Mouse (Mus musculus) embryonic facial prominence, embryonic 14.5 days (tissue): Measurements from ENCODE around the gene Creb3l2. TPM values are rescaled to one million over a fixed set of nuclear protein-coding genes. Genes with fewer than 3 reads are reported as not detected.
A peak's percentile ranks its signal among the peaks of the same experiment; 100 is the strongest.
"Not testable (repeated sequence)": the region's sequence is repeated elsewhere in the genome, so short reads cannot be mapped to it uniquely, and the experiment has no call there.

Experiments
- ATAC-seq: fragments of 200-750 bp; cut with Nextera tagmentation; 2 replicates; pipeline ENCODE4 v1.8.0; 2017; ENCODE audit warnings: low read depth, moderate number of reproducible peaks, moderate TSS enrichment
- DNase-seq: peaks from one replicate; pipeline ENCODE4 v3.0.0-alpha.2; 2015; ENCODE audit warnings: low spot score
- H3K27ac ChIP-seq: fragments of 300-500 bp; sonication (generic); replicated peaks from 2 replicates; pipeline ENCODE4 v1.5.1; 2014; ENCODE audit warnings: low read depth, mild to moderate bottlenecking, low read length, moderate library complexity
- H3K27me3 ChIP-seq: fragments of 300-500 bp; sonication (generic); replicated peaks from 2 replicates; pipeline ENCODE4 v1.6.1; 2014; ENCODE audit warnings: low read length; ENCODE audit not compliant: control insufficient read depth, insufficient read depth
- H3K36me3 ChIP-seq: fragments of 300-500 bp; sonication (generic); 2 replicates; pipeline ENCODE4 v1.6.1; 2014; ENCODE audit warnings: low read length, mixed read lengths; ENCODE audit not compliant: control insufficient read depth, insufficient read depth
- H3K4me1 ChIP-seq: fragments of 300-500 bp; sonication (generic); 2 replicates; pipeline ENCODE4 v1.6.1; 2014; ENCODE audit warnings: antibody characterized with exemption, low read length; ENCODE audit not compliant: control insufficient read depth, insufficient read depth
- H3K4me2 ChIP-seq: fragments of 300-500 bp; sonication (generic); 2 replicates; pipeline ENCODE4 v1.6.1; 2014; ENCODE audit warnings: low read depth, mild to moderate bottlenecking, low read length, moderate library complexity, mixed read lengths
- H3K4me3 ChIP-seq: fragments of 300-500 bp; sonication (generic); 2 replicates; pipeline ENCODE4 v1.5.1; 2014; ENCODE audit warnings: low read depth, mild to moderate bottlenecking, low read length
- H3K9ac ChIP-seq: fragments of 300-500 bp; sonication (generic); 2 replicates; pipeline ENCODE4 v1.6.1; 2014; ENCODE audit warnings: low read depth, mild to moderate bottlenecking, low read length, moderate library complexity, mixed read lengths
- H3K9me3 ChIP-seq: fragments of 300-500 bp; sonication (generic); 2 replicates; pipeline ENCODE4 v1.6.1; 2016; ENCODE audit warnings: low read length; ENCODE audit not compliant: control insufficient read depth
- WGBS: fragments of 180-500 bp; shearing (Covaris S2); extraction: QIAGEN DNeasy Blood & Tissue Kit; methylation state at CpG from one replicate; pipeline ENCODE4 v1.1.7; 2014; 5-methylcytosine and 5-hydroxymethylcytosine counted together
- polyA plus RNA-seq: library from polyadenylated mRNA; unstranded; fragments of >200 nt; fragmentation: Nextera tagmentation; extraction: Ambion mirVana; gene quantifications from 2 replicates; pipeline ENCODE4 v1.2.1, GENCODE M21; 2014

Creb3l2 gene
- polyA plus RNA-seq, 1 experiment from 2014 or later, result 35.3 TPM

GRCm38 (mm10) chr6:37391313-37391712 is 50.6 kb downstream of the Creb3l2 start:
- H3K27ac ChIP-seq, result no peak overlapping the region; the same call in 1 of the 2 replicates
- 0 out of 2 replicates have a peak, but pooled peaks cover 4% of the 10 kb centered on the region for H3K36me3 ChIP-seq
- DNase-seq (peak; percentile 76), ATAC-seq (peak; percentile 34; the same call in 1 of the 2 replicates)
- no peaks in the 10 kb centered on the region for H3K27me3 ChIP-seq
- 65% methylated on average over 7 of the region's 7 CpGs for WGBS
- H3K4me2 ChIP-seq, result no peak overlapping the region
- H3K4me3 ChIP-seq, result no peak overlapping the region
- no peak overlapping the region for H3K9ac ChIP-seq
- peaks cover 12% of the 10 kb centered on the region; the same call in 1 of the 2 replicates for H3K4me1 ChIP-seq
- H3K9me3 ChIP-seq, result no peaks in the 10 kb centered on the region

- DNase-seq (no peak), ATAC-seq (no peak)
- Histone ChIP-seq H3K27ac (no peak overlapping the region), H3K27me3 (no peaks in the 10 kb centered on the region), H3K4me1 (peaks cover 17% of the 10 kb centered on the region; the same call in 1 of the 2 replicates), H3K36me3 (no peaks in the 10 kb centered on the region), H3K9me3 (no peaks in the 10 kb centered on the region), H3K4me2 (no peak overlapping the region), H3K9ac (no peak overlapping the region), H3K4me3 (no peak overlapping the region)
- 66% methylated on average over 8 of the region's 8 CpGs for WGBS
Measured at GRCm38 (mm10) chr6:37388960-37389359, 53.0 kb downstream of the Creb3l2 start.

- no peaks in the 10 kb centered on the region for H3K27me3 ChIP-seq
- peaks cover 17% of the 10 kb centered on the region; the same call in 1 of the 2 replicates for H3K4me1 ChIP-seq
- no peak overlapping the region for H3K4me3 ChIP-seq
- no peaks in the 10 kb centered on the region for H3K9me3 ChIP-seq
- WGBS, result 81% methylated on average over 6 of the region's 6 CpGs
- DNase-seq (no peak), ATAC-seq (no peak)
- no peaks in the 10 kb centered on the region for H3K36me3 ChIP-seq
- no peak overlapping the region for H3K4me2 ChIP-seq
- H3K9ac ChIP-seq, result no peak overlapping the region
- no peak overlapping the region for H3K27ac ChIP-seq
Measured at GRCm38 (mm10) chr6:37388501-37388900, 53.4 kb downstream of the Creb3l2 start.

GRCm38 (mm10) chr6:37387281-37387680 is 54.7 kb downstream of the Creb3l2 start:
- Histone ChIP-seq H3K9me3 (no peaks in the 10 kb centered on the region), H3K27ac (no peak overlapping the region), H3K36me3 (no peaks in the 10 kb centered on the region), H3K4me1 (peaks cover 13% of the 10 kb centered on the region; the same call in 1 of the 2 replicates), H3K4me3 (no peak overlapping the region), H3K4me2 (no peak overlapping the region), H3K27me3 (no peaks in the 10 kb centered on the region), H3K9ac (no peak overlapping the region)
- 89% methylated on average over 4 of the region's 4 CpGs for WGBS
- ATAC-seq (no peak), DNase-seq (no peak)

- no peak overlapping the region for H3K27ac ChIP-seq
- H3K4me1 ChIP-seq, result 0 out of 2 replicates have a peak, but pooled peaks cover 5% of the 10 kb centered on the region
- 55% methylated on average over 2 of the region's 2 CpGs for WGBS
- H3K36me3 ChIP-seq, result no peaks in the 10 kb centered on the region
- ATAC-seq (peak; percentile 56; the same call in 1 of the 2 replicates), DNase-seq (no peak)
- H3K9ac ChIP-seq, result no peak overlapping the region
- H3K4me2 ChIP-seq, result no peak overlapping the region
- H3K9me3 ChIP-seq, result no peaks in the 10 kb centered on the region
- no peak overlapping the region for H3K4me3 ChIP-seq
- no peaks in the 10 kb centered on the region for H3K27me3 ChIP-seq
Measured at GRCm38 (mm10) chr6:37385602-37386285, 56.2 kb downstream of the Creb3l2 start.

- 89% methylated on average over 6 of the region's 6 CpGs for WGBS
Measured at GRCm38 (mm10) chr6:37382761-37383160, 59.2 kb downstream of the Creb3l2 start.

GRCm38 (mm10) chr6:37377836-37378580 is 63.9 kb downstream of the Creb3l2 start:
- no peak overlapping the region for H3K27ac ChIP-seq
- ATAC-seq (no peak), DNase-seq (no peak)
- 89% methylated on average over 12 of the region's 12 CpGs for WGBS
- no peak overlapping the region for H3K9ac ChIP-seq
- H3K4me1 ChIP-seq, result peaks cover 5% of the 10 kb centered on the region; the same call in 1 of the 2 replicates
- peaks cover 28% of the 10 kb centered on the region for H3K36me3 ChIP-seq
- H3K4me2 ChIP-seq, result no peak overlapping the region
- H3K9me3 ChIP-seq, result no peaks in the 10 kb centered on the region
- H3K27me3 ChIP-seq, result no peaks in the 10 kb centered on the region
- no peak overlapping the region for H3K4me3 ChIP-seq

More at GRCm38 (mm10) chr6:37382761-37383160, 59.2 kb downstream of the Creb3l2 start:
- DNase-seq, result no peak
- Histone ChIP-seq H3K9ac (no peak overlapping the region), H3K27ac (no peak overlapping the region), H3K27me3 (no peaks in the 10 kb centered on the region), H3K9me3 (no peaks in the 10 kb centered on the region), H3K4me1 (0 out of 2 replicates have a peak, but pooled peaks cover 5% of the 10 kb centered on the region), H3K4me3 (no peak overlapping the region), H3K4me2 (no peak overlapping the region), H3K36me3 (peaks cover 22% of the 10 kb centered on the region)
- ATAC-seq, result no peak

GRCm38 (mm10) chr6:37377387-37377786 is 64.6 kb downstream of the Creb3l2 start:
- not testable (repeated sequence) for H3K9ac ChIP-seq, H3K27me3 ChIP-seq, DNase-seq, H3K27ac ChIP-seq, ATAC-seq, H3K4me2 ChIP-seq, H3K4me1 ChIP-seq, H3K4me3 ChIP-seq, H3K9me3 ChIP-seq
- 85% methylated on average over 3 of the region's 3 CpGs for WGBS
- peaks cover 30% of the 10 kb centered on the region for H3K36me3 ChIP-seq
